Mouse (Mus musculus): ENCODE results near the gene Bcl9l. TPM values are rescaled to one million over a fixed set of nuclear protein-coding genes. Genes with fewer than 3 reads are reported as not detected.

Gene Bcl9l
- total and polyA plus RNA-seq, 2 experiments from 2014 or later: 10.4 to 61.1 TPM

- H3K4me1 ChIP-seq (ENCODE audit: insufficient read depth, low read length): peaks cover 13% of the 10 kb centered on the region; the same call in 1 of the 2 replicates
Measured at GRCm38 (mm10) chr9:44502006-44502405, 19.4 kb downstream of the Bcl9l start.

GRCm38 (mm10) chr9:44504893-44505823 lies 22.5 kb downstream of the Bcl9l start:
- Histone ChIP-seq H3K4me3 (ENCODE audit: low read depth, low read length) (no peak overlapping the region), H3K4me2 (ENCODE audit: low read depth, low read length, poor library complexity, severe bottlenecking) (no peak overlapping the region), H3K36me3 (ENCODE audit: insufficient read depth, low read length) (peaks cover 44% of the 10 kb centered on the region), H3K4me1 (ENCODE audit: insufficient read depth, low read length) (peaks cover 11% of the 10 kb centered on the region; the same call in 1 of the 2 replicates), H3K27me3 (ENCODE audit: insufficient read depth, low read length) (no peaks in the 10 kb centered on the region), H3K27ac (ENCODE audit: low read depth, low read length) (no peak overlapping the region), H3K9me3 (ENCODE audit: low read length) (no peaks in the 10 kb centered on the region), H3K9ac (replicated peaks; ENCODE audit: low read length, poor library complexity, severe bottlenecking) (no peak overlapping the region)
- WGBS: 73% methylated on average over 19 of the region's 20 CpGs
- no peak for TF ChIP-seq CTCF (IDR thresholded peaks at IDR 0.05)
- ATAC-seq (ENCODE audit: low FRiP score) (no peak), DNase-seq (ENCODE audit: low spot score) (no peak)

More at GRCm38 (mm10) chr9:44502006-44502405, 19.4 kb downstream of the Bcl9l start:
- no peak overlapping the region for H3K27ac ChIP-seq (ENCODE audit: low read depth, low read length)
- H3K4me3 ChIP-seq (ENCODE audit: low read depth, low read length): no peak overlapping the region
- DNase-seq (ENCODE audit: low spot score) (peak; percentile 90), ATAC-seq (ENCODE audit: low FRiP score) (no peak)
- H3K9ac ChIP-seq (replicated peaks; ENCODE audit: low read length, poor library complexity, severe bottlenecking): no peak overlapping the region
- 0% methylated on average over 4 of the region's 4 CpGs for WGBS
- peaks cover 18% of the 10 kb centered on the region for H3K36me3 ChIP-seq (ENCODE audit: insufficient read depth, low read length)
- no peak overlapping the region for H3K4me2 ChIP-seq (ENCODE audit: low read depth, low read length, poor library complexity, severe bottlenecking)
- H3K27me3 ChIP-seq (ENCODE audit: insufficient read depth, low read length): no peaks in the 10 kb centered on the region
- no peaks in the 10 kb centered on the region for H3K9me3 ChIP-seq (ENCODE audit: low read length)
- peak; percentile 98 for TF ChIP-seq CTCF (IDR thresholded peaks at IDR 0.05)

GRCm38 (mm10) chr9:44505824-44506467 lies 23.3 kb downstream of the Bcl9l start:
- ATAC-seq (ENCODE audit: low FRiP score) (no peak), DNase-seq (ENCODE audit: low spot score) (no peak)
- Histone ChIP-seq H3K9ac (replicated peaks; ENCODE audit: low read length, poor library complexity, severe bottlenecking) (no peak overlapping the region), H3K9me3 (ENCODE audit: low read length) (no peaks in the 10 kb centered on the region), H3K4me2 (ENCODE audit: low read depth, low read length, poor library complexity, severe bottlenecking) (no peak overlapping the region), H3K4me1 (ENCODE audit: insufficient read depth, low read length) (peaks cover 9% of the 10 kb centered on the region; the same call in 1 of the 2 replicates), H3K4me3 (ENCODE audit: low read depth, low read length) (no peak overlapping the region), H3K27me3 (ENCODE audit: insufficient read depth, low read length) (no peaks in the 10 kb centered on the region), H3K27ac (ENCODE audit: low read depth, low read length) (no peak overlapping the region), H3K36me3 (ENCODE audit: insufficient read depth, low read length) (peaks cover 44% of the 10 kb centered on the region)
- 51% methylated on average over 23 of the region's 23 CpGs for WGBS
- 0 out of 2 replicates have a peak, but pooled peaks have one; percentile 0 for TF ChIP-seq CTCF (IDR thresholded peaks at IDR 0.05)

- ATAC-seq (ENCODE audit: low FRiP score) (no peak), DNase-seq (ENCODE audit: low spot score) (no peak)
- no peak overlapping the region for H3K27ac ChIP-seq (ENCODE audit: low read depth, low read length)
- peaks cover 11% of the 10 kb centered on the region; the same call in 1 of the 2 replicates for H3K4me1 ChIP-seq (ENCODE audit: insufficient read depth, low read length)
- no peaks in the 10 kb centered on the region for H3K27me3 ChIP-seq (ENCODE audit: insufficient read depth, low read length)
- H3K4me3 ChIP-seq (ENCODE audit: low read depth, low read length): no peak overlapping the region
- WGBS: 93% methylated on average over 13 of the region's 13 CpGs
- H3K9ac ChIP-seq (replicated peaks; ENCODE audit: low read length, poor library complexity, severe bottlenecking): no peak overlapping the region
- H3K9me3 ChIP-seq (ENCODE audit: low read length): no peaks in the 10 kb centered on the region
- peaks cover 44% of the 10 kb centered on the region for H3K36me3 ChIP-seq (ENCODE audit: insufficient read depth, low read length)
- no peak for TF ChIP-seq CTCF (IDR thresholded peaks at IDR 0.05)
- no peak overlapping the region for H3K4me2 ChIP-seq (ENCODE audit: low read depth, low read length, poor library complexity, severe bottlenecking)
Measured at GRCm38 (mm10) chr9:44506566-44506965, 23.9 kb downstream of the Bcl9l start.

- no peak for TF ChIP-seq CTCF (IDR thresholded peaks at IDR 0.05)
- WGBS: 91% methylated on average over 6 of the region's 6 CpGs
- ATAC-seq (ENCODE audit: low FRiP score) (no peak), DNase-seq (ENCODE audit: low spot score) (no peak)
- Histone ChIP-seq H3K4me1 (ENCODE audit: insufficient read depth, low read length) (peaks cover 11% of the 10 kb centered on the region; the same call in 1 of the 2 replicates), H3K4me3 (ENCODE audit: low read depth, low read length) (no peak overlapping the region), H3K27ac (ENCODE audit: low read depth, low read length) (no peak overlapping the region), H3K36me3 (ENCODE audit: insufficient read depth, low read length) (peaks cover 44% of the 10 kb centered on the region), H3K4me2 (ENCODE audit: low read depth, low read length, poor library complexity, severe bottlenecking) (no peak overlapping the region), H3K9ac (replicated peaks; ENCODE audit: low read length, poor library complexity, severe bottlenecking) (no peak overlapping the region), H3K27me3 (ENCODE audit: insufficient read depth, low read length) (no peaks in the 10 kb centered on the region), H3K9me3 (ENCODE audit: low read length) (no peaks in the 10 kb centered on the region)
Measured at GRCm38 (mm10) chr9:44507345-44507744, 24.7 kb downstream of the Bcl9l start.

Data from midbrain, postnatal 0 days (tissue).